7 mouse cellular contexts compared by ENCODE assay signal in the genomic region with DNA sequence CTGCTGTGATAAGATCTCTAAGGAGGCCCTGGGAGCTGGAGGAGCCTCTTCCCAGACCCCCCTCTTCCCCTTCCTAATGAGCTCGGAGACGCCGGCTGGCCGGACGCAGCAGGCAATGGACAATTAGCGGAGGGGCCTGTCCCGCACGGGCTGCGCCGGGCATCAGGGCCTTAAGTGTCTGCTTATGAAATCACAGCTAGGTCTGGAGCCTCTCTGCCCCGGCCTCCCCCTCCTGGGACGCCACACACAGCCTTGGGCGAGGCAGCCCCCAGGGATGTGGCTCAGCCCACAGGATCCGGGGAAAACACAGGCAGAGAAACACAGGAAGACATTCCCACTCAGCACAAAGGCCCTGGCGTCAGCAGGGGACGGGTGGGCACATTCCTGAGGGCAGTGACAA.
DNase-seq lines count a peak whose midpoint lies in the region; ATAC-seq and TF ChIP-seq lines count a peak whose summit lies in the region.

No protein-coding gene starts in this region.

- peak; percentile 67 for DNase-seq in Muller cell, postnatal 12 days (ENCODE audit: inconsistent ontology term)
- DNase-seq in heart, embryonic 10.5 days (ENCODE audit: low spot score), result no peak
- peak; percentile 56 to 57 for DNase-seq in kidney, postnatal 36 days
- DNase-seq in spleen, adult 18-20 months, result no peak
- no peak for DNase-seq in layer of hippocampus, adult 2 months (ENCODE audit: low spot score in 2 of 2)

- peak overlapping the region; percentile 55 for H3K4me3 ChIP-seq in E14TG2a.4 (replicated peaks; ENCODE audit: low read length)
- no peak overlapping the region for H3K4me3 ChIP-seq in heart, embryonic 10.5 days
- H3K4me3 ChIP-seq in layer of hippocampus, adult 2 months, result no peak overlapping the region

- WGBS in heart, embryonic 10.5 days, result 26% methylated on average over 16 of the region's 16 CpGs

- peak overlapping the region; percentile 23; the same call in 1 of the 2 replicates for H3K27ac ChIP-seq in heart, embryonic 10.5 days
- no peak overlapping the region for H3K27ac ChIP-seq in layer of hippocampus, adult 2 months

- H3K27me3 ChIP-seq in E14TG2a.4 (ENCODE audit: insufficient read depth, low read length), result peaks cover 30% of the 10 kb centered on the region
- peaks cover 25% of the 10 kb centered on the region; the same call in 1 of the 2 replicates for H3K27me3 ChIP-seq in heart, embryonic 10.5 days (ENCODE audit: insufficient read depth, poor library complexity, severe bottlenecking)

- TF ChIP-seq CTCF in E14TG2a.4 (conservative IDR thresholded peaks at IDR 0.05; ENCODE audit: low read length), result no peak
- TF ChIP-seq CTCF in layer of hippocampus, adult 2 months (conservative IDR thresholded peaks at IDR 0.05), result no peak

- peaks cover 13% of the 10 kb centered on the region; the same call in 1 of the 2 replicates for H3K4me1 ChIP-seq in E14TG2a.4 (replicated peaks; ENCODE audit: low read depth, low read length)
- H3K4me1 ChIP-seq in heart, embryonic 10.5 days, result peaks cover 10% of the 10 kb centered on the region

- no peak for ATAC-seq in granulocyte monocyte progenitor cell, adult 5-6 weeks (replicated peaks; ENCODE audit: poor library complexity, severe bottlenecking)

- no peaks in the 10 kb centered on the region for H3K9me3 ChIP-seq in E14TG2a.4 (ENCODE audit: low read length)
- H3K9me3 ChIP-seq in heart, embryonic 10.5 days, result no peaks in the 10 kb centered on the region

- H3K36me3 ChIP-seq in E14TG2a.4 (ENCODE audit: insufficient read depth, low read length), result no peaks in the 10 kb centered on the region
- H3K36me3 ChIP-seq in heart, embryonic 10.5 days, result no peaks in the 10 kb centered on the region

Comparison
In these comparisons a context has a peak if more than half of its experiments do, and no peak if none do; other contexts are left out.
1. DNase-seq: peak in Muller cell, postnatal 12 days (single experiment) and kidney, postnatal 36 days (2 of 2); none in heart, embryonic 10.5 days (single experiment), spleen, adult 18-20 months (0 of 2) and layer of hippocampus, adult 2 months (0 of 2).